Mouse (Mus musculus): ENCODE measurements around the gene Dicer1. TPM values are rescaled to one million over a fixed set of nuclear protein-coding genes. Genes with fewer than 3 reads are reported as not detected.
A peak's percentile ranks its signal among the peaks of the same experiment; 100 is the strongest.

Dicer1 gene
- polyA plus RNA-seq, 1 experiment from 2014 or later: 20.4 TPM

DNA sequence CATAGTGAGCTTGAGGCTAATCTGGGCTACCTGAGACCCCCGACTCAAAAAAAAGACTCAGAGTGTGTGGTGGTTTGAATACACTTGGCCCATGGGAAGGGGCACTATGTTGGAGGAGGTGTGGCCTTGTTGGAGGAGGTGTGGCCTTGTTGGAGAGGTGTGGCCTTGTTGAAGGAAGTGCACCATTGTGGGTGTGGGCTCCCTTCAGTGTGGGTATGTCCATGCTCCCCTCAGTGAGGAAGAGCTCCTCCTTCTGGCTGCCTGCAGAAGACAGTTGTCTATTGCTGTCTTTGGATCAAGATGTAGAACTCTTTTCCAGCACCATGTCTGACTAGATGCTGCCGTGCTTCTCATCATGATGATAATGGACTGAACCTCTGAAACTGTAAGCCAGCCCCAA, 95.6 kb downstream of the Dicer1 start:
- H3K4me1 ChIP-seq (replicated peaks; ENCODE audit: insufficient read depth, low read length): no peaks in the 10 kb centered on the region
- no peak overlapping the region for H3K9ac ChIP-seq (ENCODE audit: low read depth, low read length)
- no peaks in the 10 kb centered on the region for H3K36me3 ChIP-seq (ENCODE audit: insufficient read depth, low read length)
- no peak for TF ChIP-seq CTCF (IDR thresholded peaks at IDR 0.05; ENCODE audit: low read depth)
- H3K9me3 ChIP-seq (replicated peaks; ENCODE audit: low read length): no peaks in the 10 kb centered on the region
- no peak for ATAC-seq (replicated peaks; ENCODE audit: low FRiP score, low read depth)
- no peak overlapping the region for H3K4me2 ChIP-seq (ENCODE audit: low read length)
- H3K4me3 ChIP-seq (replicated peaks; ENCODE audit: low read depth, low read length): no peak overlapping the region
- H3K27ac ChIP-seq: no peak overlapping the region
- DNase-seq (ENCODE audit: low spot score): no peak
- H3K27me3 ChIP-seq (ENCODE audit: insufficient read depth, low read length): no peaks in the 10 kb centered on the region
- 91% methylated on average over 2 of the region's 2 CpGs for WGBS

GRCm38 (mm10) chr12:104655006-104655405, 96.7 kb downstream of the Dicer1 start:
- Histone ChIP-seq H3K9ac (ENCODE audit: low read depth, low read length) (no peak overlapping the region), H3K27ac (no peak overlapping the region), H3K9me3 (replicated peaks; ENCODE audit: low read length) (no peaks in the 10 kb centered on the region), H3K4me2 (ENCODE audit: low read length) (no peak overlapping the region), H3K36me3 (ENCODE audit: insufficient read depth, low read length) (no peaks in the 10 kb centered on the region), H3K4me3 (replicated peaks; ENCODE audit: low read depth, low read length) (no peak overlapping the region), H3K4me1 (replicated peaks; ENCODE audit: insufficient read depth, low read length) (no peaks in the 10 kb centered on the region), H3K27me3 (ENCODE audit: insufficient read depth, low read length) (no peaks in the 10 kb centered on the region)
- DNase-seq (ENCODE audit: low spot score): no peak
- 53% methylated on average over 1 of the region's 1 CpGs for WGBS
- ATAC-seq (replicated peaks; ENCODE audit: low FRiP score, low read depth): no peak
- TF ChIP-seq CTCF (IDR thresholded peaks at IDR 0.05; ENCODE audit: low read depth): no peak

GRCm38 (mm10) chr12:104652021-104652420, 99.7 kb downstream of the Dicer1 start:
- Histone ChIP-seq H3K9me3 (replicated peaks; ENCODE audit: low read length) (no peaks in the 10 kb centered on the region), H3K4me3 (replicated peaks; ENCODE audit: low read depth, low read length) (no peak overlapping the region), H3K4me2 (ENCODE audit: low read length) (no peak overlapping the region), H3K4me1 (replicated peaks; ENCODE audit: insufficient read depth, low read length) (no peaks in the 10 kb centered on the region), H3K27me3 (ENCODE audit: insufficient read depth, low read length) (no peaks in the 10 kb centered on the region), H3K9ac (ENCODE audit: low read depth, low read length) (no peak overlapping the region), H3K36me3 (ENCODE audit: insufficient read depth, low read length) (no peaks in the 10 kb centered on the region), H3K27ac (no peak overlapping the region)
- ATAC-seq (replicated peaks; ENCODE audit: low FRiP score, low read depth) (no peak), DNase-seq (ENCODE audit: low spot score) (no peak)
- TF ChIP-seq CTCF (IDR thresholded peaks at IDR 0.05; ENCODE audit: low read depth): no peak
- WGBS: 51% methylated on average over 6 of the region's 6 CpGs

DNA sequence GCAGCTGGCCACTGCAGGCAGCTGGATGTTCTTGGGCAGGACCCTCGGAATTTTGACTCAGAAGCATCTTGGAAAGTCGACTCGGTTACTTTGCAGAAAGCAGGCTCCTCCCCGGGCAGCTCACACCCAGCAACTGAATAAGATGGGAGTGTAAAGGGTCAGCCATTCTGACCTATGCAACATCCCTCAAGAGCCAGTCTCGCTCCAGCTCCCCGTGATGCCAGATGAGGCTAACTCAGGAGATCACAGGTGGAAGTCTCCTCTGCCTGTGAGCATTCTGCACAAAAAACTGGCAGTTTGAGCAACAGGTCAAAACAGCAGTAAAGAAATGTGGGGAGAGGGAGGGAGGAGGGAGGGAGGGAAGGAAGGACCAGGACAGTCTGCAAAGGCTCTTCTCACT, 100.5 kb downstream of the Dicer1 start:
- Histone ChIP-seq H3K9ac (ENCODE audit: low read depth, low read length) (no peak overlapping the region), H3K4me2 (ENCODE audit: low read length) (no peak overlapping the region), H3K9me3 (replicated peaks; ENCODE audit: low read length) (no peaks in the 10 kb centered on the region), H3K4me3 (replicated peaks; ENCODE audit: low read depth, low read length) (no peak overlapping the region), H3K36me3 (ENCODE audit: insufficient read depth, low read length) (no peaks in the 10 kb centered on the region), H3K27me3 (ENCODE audit: insufficient read depth, low read length) (no peaks in the 10 kb centered on the region), H3K27ac (no peak overlapping the region), H3K4me1 (replicated peaks; ENCODE audit: insufficient read depth, low read length) (no peaks in the 10 kb centered on the region)
- ATAC-seq (replicated peaks; ENCODE audit: low FRiP score, low read depth) (no peak), DNase-seq (ENCODE audit: low spot score) (peak; percentile 45)
- WGBS: 17% methylated on average over 6 of the region's 6 CpGs
- TF ChIP-seq CTCF (IDR thresholded peaks at IDR 0.05; ENCODE audit: low read depth): no peak

DNA sequence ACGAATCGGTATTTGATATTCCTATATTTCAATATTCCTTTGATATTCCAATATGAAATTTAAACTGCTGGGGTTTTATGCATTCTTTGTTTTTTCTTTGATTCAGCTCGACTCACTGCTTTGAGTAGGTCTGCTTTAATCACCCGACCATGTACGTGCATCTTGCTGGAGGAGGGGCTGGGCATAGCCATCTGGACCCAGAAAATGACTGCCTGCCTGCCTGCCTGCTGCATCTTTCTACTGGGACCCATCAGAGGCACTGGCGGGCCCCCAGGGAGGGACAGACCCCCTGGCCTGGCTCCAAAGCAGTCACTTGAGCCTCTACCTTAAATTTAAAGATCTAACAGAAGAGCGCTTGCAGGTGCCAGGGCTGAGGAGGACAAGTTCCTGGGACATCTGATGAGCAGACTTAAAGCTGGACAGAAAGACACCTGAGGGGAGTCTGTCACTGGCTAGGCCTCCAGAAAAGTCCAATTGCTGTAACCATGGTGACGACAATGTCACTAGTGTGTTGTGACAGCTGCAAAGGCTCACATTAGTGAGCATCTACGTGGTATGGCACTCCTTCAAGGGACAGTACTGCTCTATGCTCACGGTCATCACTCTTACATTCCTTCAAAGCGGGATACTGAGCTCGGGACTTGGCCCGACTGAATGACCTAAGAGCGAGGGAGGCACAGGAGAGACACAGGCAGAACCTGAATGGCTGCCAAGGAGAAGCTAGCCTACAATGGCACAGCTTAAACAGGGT, 101.1 kb downstream of the Dicer1 start:
- no peak for TF ChIP-seq CTCF (IDR thresholded peaks at IDR 0.05; ENCODE audit: low read depth)
- Histone ChIP-seq H3K4me3 (replicated peaks; ENCODE audit: low read depth, low read length) (no peak overlapping the region), H3K4me1 (replicated peaks; ENCODE audit: insufficient read depth, low read length) (no peaks in the 10 kb centered on the region), H3K27me3 (ENCODE audit: insufficient read depth, low read length) (no peaks in the 10 kb centered on the region), H3K4me2 (ENCODE audit: low read length) (no peak overlapping the region), H3K36me3 (ENCODE audit: insufficient read depth, low read length) (no peaks in the 10 kb centered on the region), H3K9ac (ENCODE audit: low read depth, low read length) (no peak overlapping the region), H3K27ac (no peak overlapping the region), H3K9me3 (replicated peaks; ENCODE audit: low read length) (no peaks in the 10 kb centered on the region)
- no peak for ATAC-seq (replicated peaks; ENCODE audit: low FRiP score, low read depth)
- WGBS: 41% methylated on average over 14 of the region's 14 CpGs
- DNase-seq (ENCODE audit: low spot score): peak; percentile 19

DNA sequence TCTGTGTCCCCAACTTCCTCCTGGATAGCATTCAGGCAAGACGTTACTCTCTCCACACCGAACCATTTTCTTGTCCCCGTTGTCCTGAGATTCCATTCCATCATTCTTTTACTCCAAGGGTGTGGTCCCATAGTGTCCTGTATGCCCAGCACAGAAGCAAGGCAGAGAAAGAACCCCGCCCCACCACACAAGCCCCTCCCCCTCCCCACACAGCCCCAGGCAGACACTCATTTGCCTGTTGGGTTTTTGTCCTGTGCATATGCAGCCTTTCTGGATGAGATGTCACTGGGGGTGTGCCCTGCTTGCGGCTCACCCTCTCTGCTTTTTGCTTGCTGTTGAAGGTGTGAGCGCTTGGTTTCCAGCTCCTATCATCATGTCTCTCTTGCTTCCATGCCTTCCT, 103.4 kb downstream of the Dicer1 start:
- DNase-seq (ENCODE audit: low spot score) (no peak), ATAC-seq (replicated peaks; ENCODE audit: low FRiP score, low read depth) (no peak)
- H3K9ac ChIP-seq (ENCODE audit: low read depth, low read length): no peak overlapping the region
- 82% methylated on average over 6 of the region's 6 CpGs for WGBS
- H3K4me2 ChIP-seq (ENCODE audit: low read length): no peak overlapping the region
- H3K27ac ChIP-seq: no peak overlapping the region
- H3K27me3 ChIP-seq (ENCODE audit: insufficient read depth, low read length): no peaks in the 10 kb centered on the region
- H3K36me3 ChIP-seq (ENCODE audit: insufficient read depth, low read length): no peaks in the 10 kb centered on the region
- TF ChIP-seq CTCF (IDR thresholded peaks at IDR 0.05; ENCODE audit: low read depth): no peak
- no peaks in the 10 kb centered on the region for H3K4me1 ChIP-seq (replicated peaks; ENCODE audit: insufficient read depth, low read length)
- H3K9me3 ChIP-seq (replicated peaks; ENCODE audit: low read length): no peaks in the 10 kb centered on the region
- H3K4me3 ChIP-seq (replicated peaks; ENCODE audit: low read depth, low read length): no peak overlapping the region

DNA sequence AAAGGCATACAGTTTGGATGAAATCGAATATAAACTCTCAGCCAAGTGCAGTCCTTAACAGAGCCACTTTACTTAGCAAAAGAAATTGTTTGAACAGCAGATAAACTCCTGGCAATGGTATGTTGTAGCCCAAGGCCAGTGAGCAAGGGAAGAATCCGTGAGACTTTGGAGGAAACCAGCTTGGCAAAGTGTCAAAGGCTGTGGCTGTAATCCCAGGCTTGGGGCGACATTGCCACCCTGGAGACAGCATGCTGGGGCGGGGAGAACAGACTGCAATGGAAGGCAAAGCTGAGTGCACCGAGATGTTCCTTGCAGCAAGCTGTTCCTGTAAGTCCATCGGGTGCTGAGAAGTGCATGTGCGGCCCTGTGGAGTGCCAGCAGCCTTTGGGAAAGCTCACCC, 109.4 kb downstream of the Dicer1 start:
- no peak for DNase-seq (ENCODE audit: low spot score)
- Histone ChIP-seq H3K4me2 (ENCODE audit: low read length) (no peak overlapping the region), H3K9me3 (replicated peaks; ENCODE audit: low read length) (no peaks in the 10 kb centered on the region), H3K27ac (no peak overlapping the region), H3K4me3 (replicated peaks; ENCODE audit: low read depth, low read length) (no peak overlapping the region), H3K27me3 (ENCODE audit: insufficient read depth, low read length) (no peaks in the 10 kb centered on the region; the same call in none of the 2 replicates), H3K4me1 (replicated peaks; ENCODE audit: insufficient read depth, low read length) (no peaks in the 10 kb centered on the region), H3K9ac (ENCODE audit: low read depth, low read length) (no peak overlapping the region), H3K36me3 (ENCODE audit: insufficient read depth, low read length) (no peaks in the 10 kb centered on the region)
- 68% methylated on average over 7 of the region's 7 CpGs for WGBS
- TF ChIP-seq CTCF (IDR thresholded peaks at IDR 0.05; ENCODE audit: low read depth): no peak
- no peak for ATAC-seq (replicated peaks; ENCODE audit: low FRiP score, low read depth)

Measured in kidney, postnatal 0 days (tissue).